Mouse (Mus musculus) heart, adult 8-10 months (tissue): ENCODE results near the gene Gjc1. TPM values are rescaled to one million over a fixed set of nuclear protein-coding genes. Genes with fewer than 3 reads are reported as not detected.

Experiments used
- DNase-seq: peaks from one replicate; pipeline ENCODE4 v3.0.0; 2022; ENCODE audit warnings: low spot score
- total RNA-seq, 4 experiments: library from RNA; stranded (reverse); gene quantifications; 2 replicates each; pipeline ENCODE4 v1.2.4; 2022

Gene Gjc1
- total RNA-seq, 4 experiments from 2014 or later, result 13.9 to 25.4 (median 20.5) TPM

- DNase-seq, result no peak
These were observed 4.6 kb downstream of the Gjc1 start for GRCm38 (mm10) chr11:102814881-102815280.

- no peak for DNase-seq
These were observed 8.6 kb downstream of the Gjc1 start for GRCm38 (mm10) chr11:102810721-102811485.

GRCm38 (mm10) chr11:102808246-102808645 is 11.3 kb downstream of the Gjc1 start:
- no peak for DNase-seq

- DNase-seq, result no peak
These were observed 16.0 kb downstream of the Gjc1 start for GRCm38 (mm10) chr11:102803453-102803852.

- no peak for DNase-seq
These were observed 25.3 kb downstream of the Gjc1 start for GRCm38 (mm10) chr11:102794157-102794556.

- DNase-seq, result no peak
These were observed 27.6 kb downstream of the Gjc1 start for GRCm38 (mm10) chr11:102791682-102792445.

- no peak for DNase-seq
These were observed 31.8 kb downstream of the Gjc1 start for GRCm38 (mm10) chr11:102787688-102788177.

GRCm38 (mm10) chr11:102783443-102783842 is 36.1 kb downstream of the Gjc1 start:
- no peak for DNase-seq

- DNase-seq, result no peak
These were observed 38.0 kb downstream of the Gjc1 start for GRCm38 (mm10) chr11:102781523-102781922.

GRCm38 (mm10) chr11:102780986-102781351 is 38.5 kb downstream of the Gjc1 start:
- no peak for DNase-seq

GRCm38 (mm10) chr11:102780271-102780985 is 39.1 kb downstream of the Gjc1 start:
- DNase-seq, result peak; percentile 77

- no peak for DNase-seq
These were observed 39.7 kb downstream of the Gjc1 start for GRCm38 (mm10) chr11:102779824-102780223.

- no peak for DNase-seq
These were observed 40.3 kb downstream of the Gjc1 start for GRCm38 (mm10) chr11:102779081-102779638.

GRCm38 (mm10) chr11:102778597-102778996 is 40.9 kb downstream of the Gjc1 start:
- no peak for DNase-seq

- no peak for DNase-seq
These were observed 41.3 kb downstream of the Gjc1 start for GRCm38 (mm10) chr11:102778165-102778564.

GRCm38 (mm10) chr11:102777598-102777997 is 41.9 kb downstream of the Gjc1 start:
- peak; percentile 83 for DNase-seq

GRCm38 (mm10) chr11:102774621-102775141 is 44.8 kb downstream of the Gjc1 start:
- DNase-seq, result peak; percentile 81

- peak; percentile 85 for DNase-seq
These were observed 45.5 kb downstream of the Gjc1 start for GRCm38 (mm10) chr11:102773713-102774611.

GRCm38 (mm10) chr11:102772771-102773700 is 46.5 kb downstream of the Gjc1 start:
- DNase-seq, result no peak
